Mouse (Mus musculus) large intestine, adult 2 months (tissue): Measurements from ENCODE around the gene Tbcel. TPM values are rescaled to one million over a fixed set of nuclear protein-coding genes. Genes with fewer than 3 reads are reported as not detected.

Source experiments
- DNase-seq: peaks from one replicate; pipeline ENCODE4 v3.0.0-alpha.2; 2012; ENCODE audit warnings: low read depth, low spot score
- WGBS: fragments of 180-500 bp; shearing (Covaris S2); methylation state at CpG from one replicate; pipeline ENCODE4 v1.1.7; 2018; 5-methylcytosine and 5-hydroxymethylcytosine counted together
- polyA plus RNA-seq: library from polyadenylated mRNA; depleted of rRNA; stranded (reverse); fragments of >200 nt; gene quantifications from 2 replicates; pipeline ENCODE4 v1.2.3, GENCODE M21; 2012; rRNA removed

The Tbcel gene
- polyA plus RNA-seq, 1 experiment = 5.3 TPM

DNA sequence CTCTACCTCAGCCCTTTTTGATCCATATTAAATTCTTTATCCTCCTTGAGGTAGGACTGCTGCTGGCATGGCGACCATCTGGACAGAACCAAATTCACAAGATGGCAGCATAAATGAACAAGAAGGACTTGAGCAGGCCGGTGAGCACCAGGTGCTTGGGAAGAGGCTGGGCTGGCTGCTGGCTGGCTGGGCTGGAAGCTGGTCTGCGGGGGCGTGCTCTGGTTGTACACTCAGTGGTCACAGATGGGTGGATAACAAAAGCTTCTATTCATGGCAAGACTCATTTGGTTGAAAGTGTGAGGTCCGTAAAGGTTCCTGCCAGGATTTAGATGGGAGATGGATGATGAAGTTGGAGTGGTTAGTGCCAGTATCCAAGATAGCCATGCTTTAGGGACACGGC lies 106.1 kb downstream of the Tbcel start:
- DNase-seq = no peak
- WGBS = 85% methylated on average over 6 of the region's 6 CpGs

DNA sequence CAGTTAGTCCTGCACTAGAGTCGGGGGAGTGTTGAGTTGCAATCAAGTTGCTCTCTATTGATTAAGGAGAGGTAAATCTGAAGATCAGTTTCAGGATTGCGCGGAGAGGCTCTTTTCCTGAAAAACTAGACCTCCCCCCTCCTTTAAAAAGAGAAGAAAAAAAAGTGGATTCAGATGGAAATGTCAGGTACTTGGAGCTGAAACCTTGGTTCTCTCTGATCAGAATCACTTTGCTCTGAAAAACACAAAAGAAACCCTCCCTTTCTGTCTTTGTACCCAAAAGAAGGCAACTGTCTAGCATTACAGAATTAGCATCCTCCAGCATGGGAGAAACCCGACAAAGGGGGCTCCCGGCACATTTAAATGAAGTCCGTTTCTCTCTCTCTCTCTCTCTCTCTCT lies 107.8 kb downstream of the Tbcel start, which contains the start of gene Tecta:
Gene Tecta (minus strand): TSS at position 101 of the 400 bp plus-strand sequence.
- 75% methylated on average over 6 of the region's 6 CpGs for WGBS
- DNase-seq = no peak

DNA sequence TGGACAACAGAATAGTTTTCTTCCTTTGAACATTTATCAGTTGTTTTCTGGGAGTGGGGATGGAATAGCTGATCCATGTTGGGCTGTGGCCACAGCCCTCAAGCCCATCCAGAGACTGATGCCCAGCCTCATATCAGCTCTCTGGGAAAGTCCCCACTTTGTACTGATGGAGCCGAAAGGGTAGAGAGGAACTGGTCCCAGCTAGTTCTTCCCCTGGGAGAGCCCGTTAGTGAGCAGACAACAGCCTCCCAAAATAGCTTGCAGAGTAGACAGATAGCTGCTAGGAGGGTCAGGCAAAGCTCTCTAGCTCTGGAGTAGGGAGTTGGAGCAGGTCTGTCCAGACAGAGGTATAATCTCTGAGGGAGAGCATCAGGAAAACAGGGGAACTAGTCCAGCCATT lies 111.5 kb downstream of the Tbcel start:
- 72% methylated on average over 2 of the region's 2 CpGs for WGBS

DNA sequence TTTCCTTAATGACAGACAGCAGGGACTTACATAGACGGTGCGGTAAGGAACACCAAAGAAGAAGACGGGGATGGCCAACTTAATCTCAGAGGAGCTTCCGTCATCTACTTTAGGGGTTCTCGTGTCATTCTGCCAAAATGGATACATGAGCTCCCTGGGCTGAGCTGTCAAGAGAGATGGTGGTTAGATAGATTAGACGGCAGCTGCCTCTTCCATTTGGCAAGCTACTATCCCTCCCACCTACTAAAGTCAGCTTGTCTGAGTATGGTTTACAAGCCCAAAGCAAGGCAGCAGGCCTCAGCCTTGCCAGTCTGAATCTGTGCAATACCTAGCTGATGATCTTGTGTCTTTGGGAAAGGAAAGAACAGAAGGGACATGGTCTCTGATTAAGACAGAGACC lies 112.7 kb downstream of the Tbcel start:
- no peak for DNase-seq
- 84% methylated on average over 6 of the region's 6 CpGs for WGBS

More for the DNA sequence above, 111.5 kb downstream of the Tbcel start:
- no peak for DNase-seq

DNA sequence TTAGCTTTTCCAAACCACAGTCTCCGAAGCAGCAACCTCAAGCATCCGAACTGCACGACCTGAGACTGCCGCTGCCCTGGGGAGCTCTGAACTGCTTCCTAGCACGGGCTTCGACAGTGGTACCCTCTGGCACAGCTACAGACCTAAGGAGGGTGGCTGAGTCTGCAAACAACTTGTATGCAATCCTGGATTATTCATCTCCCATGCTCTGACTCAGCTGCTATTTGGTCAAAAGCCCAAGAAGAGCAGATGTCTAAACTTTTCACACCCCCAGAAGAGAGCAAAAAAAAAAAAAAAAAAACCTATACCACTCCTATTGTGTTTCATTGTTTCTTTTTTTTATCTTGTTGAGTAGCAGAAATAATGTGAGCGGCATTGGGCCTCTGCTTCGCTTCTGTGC lies 113.3 kb downstream of the Tbcel start:
- no peak for DNase-seq
- 82% methylated on average over 8 of the region's 8 CpGs for WGBS

DNA sequence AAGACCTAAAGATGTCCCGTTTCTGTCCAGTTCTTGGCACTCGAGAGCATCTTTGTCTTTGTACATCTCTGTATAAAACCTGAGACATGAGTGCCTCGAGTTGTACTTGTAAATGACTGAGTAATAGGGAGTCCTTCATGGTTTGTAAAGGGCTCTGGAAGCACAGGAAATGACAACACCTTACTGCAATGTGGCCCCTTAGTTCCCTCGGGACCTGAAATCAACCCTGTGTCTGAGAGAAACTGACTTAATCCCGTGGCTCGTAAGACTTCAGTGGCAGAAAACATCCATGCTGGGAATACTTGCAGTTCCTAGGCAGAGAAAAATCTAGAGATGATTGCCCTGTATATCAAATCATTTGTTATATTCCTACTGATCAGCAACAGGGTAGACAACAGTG lies 114.7 kb downstream of the Tbcel start:
- WGBS = 47% methylated on average over 6 of the region's 6 CpGs
- no peak for DNase-seq

DNA sequence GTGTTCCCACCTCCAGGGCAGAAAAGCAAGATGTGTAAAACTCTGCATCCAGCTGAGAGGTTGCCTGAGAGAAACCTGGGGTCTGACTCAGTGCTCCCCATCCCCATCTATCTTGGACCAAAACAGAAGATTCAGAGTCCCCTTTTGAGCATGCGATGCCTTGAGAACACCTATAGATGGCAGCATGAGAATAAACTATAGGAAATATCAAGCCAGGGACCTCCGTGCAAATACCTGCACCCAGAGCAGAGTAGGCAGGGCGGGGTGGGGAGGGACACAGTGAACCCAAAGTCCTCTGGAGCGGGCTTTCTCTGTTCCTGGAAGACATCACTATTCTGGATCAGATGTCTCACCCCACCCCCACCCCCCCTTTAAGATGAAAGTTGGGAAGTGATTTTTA lies 119.1 kb downstream of the Tbcel start:
- DNase-seq = no peak
- WGBS = 30% methylated on average over 4 of the region's 4 CpGs

DNA sequence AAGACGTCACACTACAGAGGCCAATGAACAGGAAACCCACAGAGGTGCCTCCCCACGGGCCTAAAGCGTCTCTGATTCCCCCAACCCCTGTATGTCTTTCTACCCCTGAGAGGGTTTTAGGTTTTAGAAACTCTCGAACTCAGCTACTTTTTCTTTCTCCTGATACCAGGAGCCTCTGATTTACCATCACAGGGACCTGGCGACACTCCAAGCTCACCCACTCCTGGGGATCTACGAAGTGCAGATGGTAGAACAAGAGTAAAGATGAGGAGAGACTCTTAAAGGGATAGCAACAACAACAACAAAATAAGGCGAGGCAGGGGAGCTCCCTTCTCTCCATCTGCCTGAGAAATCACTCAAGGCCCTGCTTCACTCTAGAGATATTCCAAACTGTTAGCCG lies 120.6 kb downstream of the Tbcel start:
- 70% methylated on average over 8 of the region's 8 CpGs for WGBS

DNA sequence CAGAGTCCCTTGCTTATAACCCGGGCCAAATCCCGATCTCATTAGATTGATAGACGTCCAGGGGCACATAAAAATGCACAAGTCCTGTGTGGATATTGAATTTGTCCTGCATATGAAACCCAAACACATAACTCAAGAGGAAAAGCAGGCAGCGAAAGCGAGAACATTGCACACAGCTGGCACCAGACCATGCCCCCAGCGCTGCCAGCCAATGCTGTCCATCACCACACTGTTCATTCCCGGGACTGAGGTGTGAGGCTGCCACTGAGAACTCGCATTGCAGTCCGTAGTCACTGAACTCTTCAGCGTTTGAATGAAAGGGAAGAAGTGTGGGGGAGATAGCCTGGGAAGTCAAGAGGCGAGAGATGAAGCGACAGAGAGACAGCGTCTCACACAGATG lies 122.0 kb downstream of the Tbcel start:
- 81% methylated on average over 13 of the region's 13 CpGs for WGBS
- DNase-seq = no peak

More for the DNA sequence above, 120.6 kb downstream of the Tbcel start:
- no peak for DNase-seq

DNA sequence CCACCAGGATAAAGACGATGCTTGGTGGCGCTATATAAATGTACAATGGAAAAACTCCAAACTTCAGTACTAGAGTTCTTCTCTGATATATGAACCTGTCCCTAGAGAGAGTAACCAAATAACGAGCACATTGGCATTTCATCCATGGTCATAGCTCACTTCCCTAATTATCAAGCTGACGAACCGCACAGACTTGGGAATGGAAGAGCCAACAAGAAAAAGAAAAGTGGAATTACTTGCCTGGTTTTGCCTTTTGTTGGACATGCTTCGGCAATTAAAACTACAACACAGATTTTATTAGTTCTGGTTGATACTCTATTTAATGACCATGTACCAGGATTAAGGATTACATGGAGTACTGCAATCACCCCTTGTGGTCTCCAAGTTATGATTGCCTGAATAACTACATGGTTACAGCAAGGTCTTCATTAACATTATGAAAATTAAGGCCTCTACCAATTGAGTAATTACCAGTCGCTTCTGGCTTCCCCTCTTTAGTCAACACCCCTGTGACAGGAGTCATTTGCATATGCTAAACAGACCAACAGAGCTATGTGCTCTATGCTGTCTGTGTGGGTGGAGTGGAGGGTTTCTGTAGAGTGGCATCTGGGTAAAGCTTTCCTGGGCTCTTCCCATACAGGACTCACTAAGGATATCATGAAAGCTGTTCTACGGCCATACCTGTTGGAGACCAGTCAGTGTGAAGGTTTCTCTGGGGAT lies 124.8 kb downstream of the Tbcel start:
- DNase-seq = no peak
- whole genome bisulfite sequencing = 86% methylated on average over 8 of the region's 8 CpGs

DNA sequence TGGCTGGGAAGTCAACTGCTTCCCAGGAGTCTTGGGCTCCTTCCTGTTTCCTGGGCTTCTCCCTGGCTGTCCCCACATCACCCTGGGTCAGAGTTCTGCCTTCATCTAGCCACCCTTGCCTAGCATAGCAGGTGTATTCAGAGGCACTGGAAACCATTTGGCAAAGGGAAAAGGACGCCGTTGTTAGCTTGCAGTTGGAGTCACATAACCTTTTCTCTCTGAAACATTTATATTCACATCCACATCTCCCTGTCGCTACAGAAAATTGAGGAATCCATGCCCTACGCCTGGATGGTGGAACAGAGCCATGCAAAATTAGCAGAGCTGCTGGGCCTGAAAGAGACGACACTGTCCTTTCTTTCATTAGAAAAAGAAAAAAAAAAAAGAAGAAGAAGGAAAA lies 125.5 kb downstream of the Tbcel start:
- WGBS = 84% methylated on average over 5 of the region's 5 CpGs
- no peak for DNase-seq

DNA sequence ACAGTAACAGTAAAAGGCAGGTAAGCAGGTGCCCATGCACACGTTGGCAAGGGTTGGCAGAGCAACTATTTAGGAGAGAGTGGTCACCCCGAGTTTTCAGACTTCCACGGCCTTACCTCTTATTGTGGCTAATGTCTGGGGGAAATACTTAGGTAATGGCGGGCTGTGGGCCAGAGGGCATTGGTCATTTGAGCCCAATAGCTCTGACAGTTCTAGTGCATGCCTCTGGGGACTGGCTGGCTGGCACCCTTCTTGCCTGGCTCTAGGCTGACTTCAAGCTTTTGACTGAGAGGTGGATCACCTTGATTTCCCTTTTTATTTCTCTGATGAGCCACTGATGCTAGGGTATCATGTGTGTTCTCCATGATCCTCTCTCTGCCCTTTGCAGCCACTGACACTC lies 129.5 kb downstream of the Tbcel start:
- 79% methylated on average over 4 of the region's 4 CpGs for WGBS

DNA sequence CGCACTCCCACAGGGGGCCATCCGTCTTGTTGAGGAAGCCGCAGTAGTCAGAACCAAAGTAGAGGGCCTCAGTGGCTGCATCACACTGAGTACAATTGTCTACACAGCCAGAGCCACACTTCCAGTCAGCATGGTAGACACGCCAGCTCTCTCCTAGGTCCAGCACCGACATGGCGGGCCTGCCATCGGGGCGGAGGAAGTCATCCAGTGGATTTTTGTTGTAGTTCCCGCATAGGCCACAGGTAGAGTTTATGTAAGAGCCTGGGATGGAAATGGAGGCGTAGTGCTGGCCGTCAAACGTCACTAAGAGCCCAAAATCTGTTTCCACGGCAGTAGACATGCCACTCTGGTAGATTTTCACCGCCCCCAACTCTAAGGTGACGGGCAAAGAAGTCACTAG lies 130.0 kb downstream of the Tbcel start:
- 93% methylated on average over 15 of the region's 15 CpGs for WGBS
- DNase-seq = no peak

More for the DNA sequence above, 129.5 kb downstream of the Tbcel start:
- no peak for DNase-seq

DNA sequence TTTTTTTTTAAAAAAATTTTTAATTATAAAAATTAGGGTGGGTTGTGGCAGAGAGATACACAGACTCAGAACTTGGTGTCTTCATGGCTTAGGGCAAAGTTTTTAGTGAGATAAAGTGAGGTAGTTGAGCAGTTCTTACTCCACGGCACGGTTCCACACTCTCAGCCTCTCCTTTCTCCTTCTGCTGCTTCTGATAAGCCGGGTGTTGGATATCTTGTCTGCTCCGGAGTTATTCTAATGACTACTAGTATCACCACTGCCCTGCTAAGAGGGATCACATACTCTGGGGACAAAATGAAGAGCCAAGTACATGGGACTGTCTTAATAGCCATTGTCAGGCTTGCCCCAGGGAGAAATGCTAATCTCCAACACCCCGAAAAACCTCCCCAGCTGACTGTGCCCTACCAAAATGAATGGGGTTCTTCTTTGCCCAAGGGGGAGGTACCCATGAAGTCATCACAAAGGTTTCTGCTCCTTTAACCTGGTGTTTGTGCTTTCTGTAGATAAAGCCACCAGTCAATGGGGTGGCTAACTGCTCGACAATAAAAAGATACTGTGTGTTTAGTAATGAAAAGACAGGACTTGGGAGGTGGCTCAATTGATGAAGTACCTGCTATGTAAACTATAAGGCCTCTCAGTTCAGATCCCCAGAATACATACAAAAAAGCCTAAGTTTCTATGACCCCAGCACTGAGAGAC lies 135.8 kb downstream of the Tbcel start:
- no peak for DNase-seq
- 72% methylated on average over 6 of the region's 6 CpGs for WGBS

Other genes starting within 250 kb of the Tbcel start
- gene Sc5d, start 243.6 kb downstream of the Tbcel start, polyA plus RNA-seq = 89.0 and 121 TPM in 2 replicates
- 0.01 and 0.04 TPM in 2 replicates for gene Tecta, start 107.9 kb downstream of the Tbcel start, polyA plus RNA-seq